Mouse (Mus musculus) spleen, adult 2 months (tissue): ENCODE measurements around the gene Sh3rf1.

Source experiments
- CTCF ChIP-seq: fragments of 200-500 bp; IDR thresholded peaks from 2 replicates; pipeline ENCODE4 v1.5.1; 2011; ENCODE audit warnings: mild to moderate bottlenecking, inconsistent platforms; ENCODE audit not compliant: insufficient read depth, insufficient read length, insufficient replicate concordance; ENCODE audit errors: extremely low read depth
- POLR2A ChIP-seq: fragments of 200-500 bp; IDR thresholded peaks from 2 replicates; pipeline ENCODE4 v1.6.1; 2011; ENCODE audit warnings: low read depth, low read length, inconsistent platforms

DNA sequence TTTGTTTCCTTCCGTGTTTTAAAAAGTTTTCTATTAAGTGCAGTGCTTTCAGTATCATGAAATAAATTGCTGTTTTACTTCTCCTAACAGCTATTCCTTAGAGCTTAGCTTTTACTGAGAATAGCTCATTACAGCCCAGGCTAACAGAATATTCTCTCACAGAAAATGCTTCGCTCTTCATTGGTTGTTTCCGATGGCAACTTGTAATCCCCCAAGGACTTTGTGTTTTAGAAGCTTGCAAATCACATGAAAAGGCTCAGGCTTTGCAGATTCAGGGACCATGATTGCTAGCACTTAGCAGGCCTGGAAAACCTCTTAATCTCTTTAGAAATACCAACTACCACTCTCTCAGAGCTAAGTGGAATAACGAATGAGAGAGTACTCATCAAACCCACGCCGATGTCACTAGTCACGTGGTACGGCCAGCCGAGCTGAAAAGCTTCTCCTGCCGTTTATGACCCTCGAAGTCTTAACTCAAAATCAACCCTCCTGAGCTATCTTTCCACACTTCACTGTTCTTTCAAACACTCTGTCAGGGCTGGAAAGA is 45.0 kb upstream of the Sh3rf1 start:
- TF ChIP-seq POLR2A (no peak), CTCF (no peak)
